Mouse (Mus musculus): Measurements from ENCODE around the gene Prim2. TPM values are rescaled to one million over a fixed set of nuclear protein-coding genes. Genes with fewer than 3 reads are reported as not detected.

Gene Prim2
- polyA plus RNA-seq, 1 experiment from 2014 or later, result 34.4 TPM

GRCm38 (mm10) chr1:33657574-33658149, 11.9 kb downstream of the Prim2 start:
- no peak for ATAC-seq (ENCODE audit: insufficient read depth)
- H3K4me3 ChIP-seq (replicated peaks), result no peak overlapping the region

GRCm38 (mm10) chr1:33650875-33651274, 18.7 kb downstream of the Prim2 start:
- Histone ChIP-seq H3K36me3 (replicated peaks) (peaks cover 72% of the 10 kb centered on the region), H3K27ac (replicated peaks) (0 out of 2 replicates have a peak overlapping the region, but pooled peaks have one; percentile 29), H3K4me2 (no peak overlapping the region), H3K4me3 (replicated peaks) (no peak overlapping the region), H3K4me1 (replicated peaks) (peaks cover 40% of the 10 kb centered on the region), H3K9ac (no peak overlapping the region), H3K9me3 (replicated peaks) (no peaks in the 10 kb centered on the region), H3K27me3 (no peaks in the 10 kb centered on the region)
- 91% methylated on average over 11 of the region's 11 CpGs for WGBS (ENCODE audit: insufficient replicate concordance)
- ATAC-seq (ENCODE audit: insufficient read depth), result no peak

More at GRCm38 (mm10) chr1:33657574-33658149, 11.9 kb downstream of the Prim2 start:
- no peaks in the 10 kb centered on the region for H3K9me3 ChIP-seq (replicated peaks)
- H3K4me2 ChIP-seq, result no peak overlapping the region
- 84% methylated on average over 12 of the region's 12 CpGs for WGBS (ENCODE audit: insufficient replicate concordance)
- no peak overlapping the region for H3K27ac ChIP-seq (replicated peaks)
- peaks cover 76% of the 10 kb centered on the region for H3K36me3 ChIP-seq (replicated peaks)
- H3K4me1 ChIP-seq (replicated peaks), result no peaks in the 10 kb centered on the region
- no peaks in the 10 kb centered on the region for H3K27me3 ChIP-seq
- H3K9ac ChIP-seq, result no peak overlapping the region

GRCm38 (mm10) chr1:33649534-33650108, 20.0 kb downstream of the Prim2 start:
- H3K4me3 ChIP-seq (replicated peaks), result no peak overlapping the region
- peak overlapping the region; percentile 56 for H3K27ac ChIP-seq (replicated peaks)
- peak overlapping the region; percentile 16 for H3K4me2 ChIP-seq
- 55% methylated on average over 9 of the region's 9 CpGs for WGBS (ENCODE audit: insufficient replicate concordance)
- H3K4me1 ChIP-seq (replicated peaks), result peaks cover 45% of the 10 kb centered on the region
- no peaks in the 10 kb centered on the region for H3K9me3 ChIP-seq (replicated peaks)
- peaks cover 71% of the 10 kb centered on the region for H3K36me3 ChIP-seq (replicated peaks)
- no peaks in the 10 kb centered on the region for H3K27me3 ChIP-seq
- H3K9ac ChIP-seq, result no peak overlapping the region
- peak; percentile 79 for ATAC-seq (ENCODE audit: insufficient read depth)

GRCm38 (mm10) chr1:33649021-33649420, 20.6 kb downstream of the Prim2 start:
- H3K27ac ChIP-seq (replicated peaks), result no peak overlapping the region; the same call in 1 of the 2 replicates

GRCm38 (mm10) chr1:33647661-33648060, 21.9 kb downstream of the Prim2 start:
- H3K4me2 ChIP-seq, result no peak overlapping the region
- no peaks in the 10 kb centered on the region for H3K9me3 ChIP-seq (replicated peaks)
- 68% methylated on average over 4 of the region's 4 CpGs for WGBS (ENCODE audit: insufficient replicate concordance)
- no peak overlapping the region for H3K4me3 ChIP-seq (replicated peaks)
- H3K27me3 ChIP-seq, result no peaks in the 10 kb centered on the region
- H3K4me1 ChIP-seq (replicated peaks), result peaks cover 45% of the 10 kb centered on the region
- no peak overlapping the region for H3K9ac ChIP-seq
- no peak for ATAC-seq (ENCODE audit: insufficient read depth)
- peaks cover 86% of the 10 kb centered on the region for H3K36me3 ChIP-seq (replicated peaks)
- H3K27ac ChIP-seq (replicated peaks), result peak overlapping the region; percentile 10; the same call in 1 of the 2 replicates

More at GRCm38 (mm10) chr1:33649021-33649420, 20.6 kb downstream of the Prim2 start:
- H3K27me3 ChIP-seq, result no peaks in the 10 kb centered on the region
- no peak overlapping the region for H3K4me3 ChIP-seq (replicated peaks)
- WGBS (ENCODE audit: insufficient replicate concordance), result 76% methylated on average over 4 of the region's 4 CpGs
- peaks cover 77% of the 10 kb centered on the region for H3K36me3 ChIP-seq (replicated peaks)
- ATAC-seq (ENCODE audit: insufficient read depth), result no peak
- peaks cover 45% of the 10 kb centered on the region for H3K4me1 ChIP-seq (replicated peaks)
- H3K9ac ChIP-seq, result no peak overlapping the region
- H3K4me2 ChIP-seq, result no peak overlapping the region
- no peaks in the 10 kb centered on the region for H3K9me3 ChIP-seq (replicated peaks)

- WGBS (ENCODE audit: insufficient replicate concordance), result 85% methylated on average over 4 of the region's 4 CpGs
These were observed 22.4 kb downstream of the Prim2 start for GRCm38 (mm10) chr1:33647173-33647572.

GRCm38 (mm10) chr1:33645689-33646088, 23.9 kb downstream of the Prim2 start:
- H3K36me3 ChIP-seq (replicated peaks), result peaks cover 86% of the 10 kb centered on the region
- peak overlapping the region; percentile 39 for H3K27ac ChIP-seq (replicated peaks)
- no peak overlapping the region for H3K9ac ChIP-seq
- H3K27me3 ChIP-seq, result no peaks in the 10 kb centered on the region
- no peak overlapping the region for H3K4me2 ChIP-seq
- 76% methylated on average over 1 of the region's 1 CpGs for WGBS (ENCODE audit: insufficient replicate concordance)
- H3K4me1 ChIP-seq (replicated peaks), result peaks cover 38% of the 10 kb centered on the region
- ATAC-seq (ENCODE audit: insufficient read depth), result peak; percentile 43; the same call in 1 of the 2 replicates
- no peaks in the 10 kb centered on the region for H3K9me3 ChIP-seq (replicated peaks)
- H3K4me3 ChIP-seq (replicated peaks), result no peak overlapping the region

More at GRCm38 (mm10) chr1:33647173-33647572, 22.4 kb downstream of the Prim2 start:
- Histone ChIP-seq H3K4me2 (no peak overlapping the region), H3K36me3 (replicated peaks) (peaks cover 86% of the 10 kb centered on the region), H3K9ac (no peak overlapping the region), H3K4me1 (replicated peaks) (peaks cover 45% of the 10 kb centered on the region), H3K27ac (replicated peaks) (peak overlapping the region; percentile 10; the same call in 1 of the 2 replicates), H3K9me3 (replicated peaks) (no peaks in the 10 kb centered on the region), H3K27me3 (no peaks in the 10 kb centered on the region), H3K4me3 (replicated peaks) (no peak overlapping the region)
- no peak for ATAC-seq (ENCODE audit: insufficient read depth)

GRCm38 (mm10) chr1:33641139-33641538, 28.5 kb downstream of the Prim2 start:
- Histone ChIP-seq H3K36me3 (replicated peaks) (peaks cover 84% of the 10 kb centered on the region), H3K4me3 (replicated peaks) (no peak overlapping the region), H3K4me2 (no peak overlapping the region), H3K27me3 (no peaks in the 10 kb centered on the region), H3K4me1 (replicated peaks) (peaks cover 31% of the 10 kb centered on the region), H3K9ac (no peak overlapping the region), H3K9me3 (replicated peaks) (no peaks in the 10 kb centered on the region), H3K27ac (replicated peaks) (no peak overlapping the region)
- ATAC-seq (ENCODE audit: insufficient read depth), result no peak
- WGBS (ENCODE audit: insufficient replicate concordance), result 81% methylated on average over 2 of the region's 2 CpGs

- Histone ChIP-seq H3K27me3 (no peaks in the 10 kb centered on the region), H3K36me3 (replicated peaks) (peaks cover 82% of the 10 kb centered on the region), H3K9me3 (replicated peaks) (no peaks in the 10 kb centered on the region), H3K27ac (replicated peaks) (0 out of 2 replicates have a peak overlapping the region, but pooled peaks have one; percentile 56), H3K4me2 (no peak overlapping the region), H3K4me3 (replicated peaks) (no peak overlapping the region), H3K9ac (no peak overlapping the region), H3K4me1 (replicated peaks) (peaks cover 25% of the 10 kb centered on the region)
- WGBS (ENCODE audit: insufficient replicate concordance), result 90% methylated on average over 5 of the region's 5 CpGs
- no peak for ATAC-seq (ENCODE audit: insufficient read depth)
These were observed 29.5 kb downstream of the Prim2 start for GRCm38 (mm10) chr1:33640089-33640488.

- peak; percentile 80 for ATAC-seq (ENCODE audit: insufficient read depth)
- peaks cover 27% of the 10 kb centered on the region for H3K4me1 ChIP-seq (replicated peaks)
- H3K27ac ChIP-seq (replicated peaks), result peak overlapping the region; percentile 56
- H3K9ac ChIP-seq, result no peak overlapping the region
- no peak overlapping the region for H3K4me2 ChIP-seq
- no peak overlapping the region for H3K4me3 ChIP-seq (replicated peaks)
- H3K9me3 ChIP-seq (replicated peaks), result no peaks in the 10 kb centered on the region
- WGBS (ENCODE audit: insufficient replicate concordance), result 72% methylated on average over 7 of the region's 7 CpGs
- H3K27me3 ChIP-seq, result no peaks in the 10 kb centered on the region
- peaks cover 79% of the 10 kb centered on the region for H3K36me3 ChIP-seq (replicated peaks)
These were observed 30.4 kb downstream of the Prim2 start for GRCm38 (mm10) chr1:33639234-33639633.

- H3K9ac ChIP-seq, result no peak overlapping the region
- H3K27me3 ChIP-seq, result no peaks in the 10 kb centered on the region
- peaks cover 76% of the 10 kb centered on the region for H3K36me3 ChIP-seq (replicated peaks)
- H3K9me3 ChIP-seq (replicated peaks), result no peaks in the 10 kb centered on the region
- H3K27ac ChIP-seq (replicated peaks), result no peak overlapping the region
- 90% methylated on average over 14 of the region's 14 CpGs for WGBS (ENCODE audit: insufficient replicate concordance)
- H3K4me2 ChIP-seq, result no peak overlapping the region
- no peak for ATAC-seq (ENCODE audit: insufficient read depth)
- H3K4me1 ChIP-seq (replicated peaks), result peaks cover 38% of the 10 kb centered on the region
- H3K4me3 ChIP-seq (replicated peaks), result no peak overlapping the region
These were observed 31.8 kb downstream of the Prim2 start for GRCm38 (mm10) chr1:33637827-33638226.

Data from liver, embryonic 15.5 days (tissue).